Mouse (Mus musculus): ENCODE data around the gene Epb41l4b. TPM values are rescaled to one million over a fixed set of nuclear protein-coding genes. Genes with fewer than 3 reads are reported as not detected.

Gene Epb41l4b
- polyA plus RNA-seq, 1 experiment, result 16.9 TPM

- no peak for TF ChIP-seq POLR2A (IDR thresholded peaks at IDR 0.05; ENCODE audit: insufficient read depth, low read length)
- no peak for TF ChIP-seq CTCF (IDR thresholded peaks at IDR 0.05; ENCODE audit: low read depth, low read length)
- TF ChIP-seq EP300 (IDR thresholded peaks at IDR 0.05; ENCODE audit: insufficient read depth, low read depth, low read length), result no peak
- H3K4me1 ChIP-seq (ENCODE audit: control insufficient read depth, insufficient read depth, low read length), result no peaks in the 10 kb centered on the region
- no peaks in the 10 kb centered on the region for H3K27me3 ChIP-seq (ENCODE audit: control insufficient read depth, insufficient read depth, low read length, poor library complexity, severe bottlenecking)
- H3K36me3 ChIP-seq (ENCODE audit: control insufficient read depth, insufficient read depth, low read length, poor library complexity, severe bottlenecking), result no peaks in the 10 kb centered on the region
- H3K27ac ChIP-seq (ENCODE audit: insufficient read depth, low read length), result no peak overlapping the region
- H3K9ac ChIP-seq (ENCODE audit: low read depth, poor library complexity, severe bottlenecking), result no peak overlapping the region
- no peaks in the 10 kb centered on the region for H3K9me3 ChIP-seq (replicated peaks; ENCODE audit: control insufficient read depth, insufficient read depth, low read length, poor library complexity, severe bottlenecking)
- no peak overlapping the region for H3K4me3 ChIP-seq (ENCODE audit: low read depth, low read length)
Measured at GRCm38 (mm10) chr4:57129718-57130515, 13.3 kb downstream of the Epb41l4b start.

GRCm38 (mm10) chr4:57123003-57123402, 20.2 kb downstream of the Epb41l4b start:
- H3K9me3 ChIP-seq (replicated peaks; ENCODE audit: control insufficient read depth, insufficient read depth, low read length, poor library complexity, severe bottlenecking), result no peaks in the 10 kb centered on the region
- no peak overlapping the region for H3K27ac ChIP-seq (ENCODE audit: insufficient read depth, low read length)
- TF ChIP-seq POLR2A (IDR thresholded peaks at IDR 0.05; ENCODE audit: insufficient read depth, low read length), result no peak
- TF ChIP-seq EP300 (IDR thresholded peaks at IDR 0.05; ENCODE audit: insufficient read depth, low read depth, low read length), result no peak
- TF ChIP-seq CTCF (IDR thresholded peaks at IDR 0.05; ENCODE audit: low read depth, low read length), result no peak
- H3K27me3 ChIP-seq (ENCODE audit: control insufficient read depth, insufficient read depth, low read length, poor library complexity, severe bottlenecking), result no peaks in the 10 kb centered on the region
- H3K4me1 ChIP-seq (ENCODE audit: control insufficient read depth, insufficient read depth, low read length), result peaks cover 3% of the 10 kb centered on the region
- H3K4me3 ChIP-seq (ENCODE audit: low read depth, low read length), result no peak overlapping the region
- no peak overlapping the region for H3K9ac ChIP-seq (ENCODE audit: low read depth, poor library complexity, severe bottlenecking)
- H3K36me3 ChIP-seq (ENCODE audit: control insufficient read depth, insufficient read depth, low read length, poor library complexity, severe bottlenecking), result no peaks in the 10 kb centered on the region

GRCm38 (mm10) chr4:57122166-57122565, 21.1 kb downstream of the Epb41l4b start:
- Histone ChIP-seq H3K9ac (ENCODE audit: low read depth, poor library complexity, severe bottlenecking) (no peak overlapping the region), H3K9me3 (replicated peaks; ENCODE audit: control insufficient read depth, insufficient read depth, low read length, poor library complexity, severe bottlenecking) (no peaks in the 10 kb centered on the region), H3K4me3 (ENCODE audit: low read depth, low read length) (no peak overlapping the region), H3K4me1 (ENCODE audit: control insufficient read depth, insufficient read depth, low read length) (peaks cover 3% of the 10 kb centered on the region), H3K36me3 (ENCODE audit: control insufficient read depth, insufficient read depth, low read length, poor library complexity, severe bottlenecking) (no peaks in the 10 kb centered on the region), H3K27me3 (ENCODE audit: control insufficient read depth, insufficient read depth, low read length, poor library complexity, severe bottlenecking) (no peaks in the 10 kb centered on the region), H3K27ac (ENCODE audit: insufficient read depth, low read length) (no peak overlapping the region)
- TF ChIP-seq CTCF (IDR thresholded peaks at IDR 0.05; ENCODE audit: low read depth, low read length) (no peak), EP300 (IDR thresholded peaks at IDR 0.05; ENCODE audit: insufficient read depth, low read depth, low read length) (no peak), POLR2A (IDR thresholded peaks at IDR 0.05; ENCODE audit: insufficient read depth, low read length) (no peak)

- Histone ChIP-seq H3K36me3 (ENCODE audit: control insufficient read depth, insufficient read depth, low read length, poor library complexity, severe bottlenecking) (no peaks in the 10 kb centered on the region), H3K27me3 (ENCODE audit: control insufficient read depth, insufficient read depth, low read length, poor library complexity, severe bottlenecking) (no peaks in the 10 kb centered on the region), H3K4me3 (ENCODE audit: low read depth, low read length) (no peak overlapping the region), H3K9ac (ENCODE audit: low read depth, poor library complexity, severe bottlenecking) (no peak overlapping the region), H3K9me3 (replicated peaks; ENCODE audit: control insufficient read depth, insufficient read depth, low read length, poor library complexity, severe bottlenecking) (no peaks in the 10 kb centered on the region), H3K4me1 (ENCODE audit: control insufficient read depth, insufficient read depth, low read length) (peaks cover 3% of the 10 kb centered on the region), H3K27ac (ENCODE audit: insufficient read depth, low read length) (no peak overlapping the region)
- TF ChIP-seq POLR2A (IDR thresholded peaks at IDR 0.05; ENCODE audit: insufficient read depth, low read length) (no peak), CTCF (IDR thresholded peaks at IDR 0.05; ENCODE audit: low read depth, low read length) (peak; percentile 20)
Measured at GRCm38 (mm10) chr4:57120563-57120962, 22.7 kb downstream of the Epb41l4b start.

GRCm38 (mm10) chr4:57119976-57120375, 23.3 kb downstream of the Epb41l4b start:
- no peaks in the 10 kb centered on the region for H3K9me3 ChIP-seq (replicated peaks; ENCODE audit: control insufficient read depth, insufficient read depth, low read length, poor library complexity, severe bottlenecking)
- H3K4me3 ChIP-seq (ENCODE audit: low read depth, low read length), result no peak overlapping the region
- no peaks in the 10 kb centered on the region for H3K36me3 ChIP-seq (ENCODE audit: control insufficient read depth, insufficient read depth, low read length, poor library complexity, severe bottlenecking)
- no peak overlapping the region for H3K27ac ChIP-seq (ENCODE audit: insufficient read depth, low read length)
- H3K27me3 ChIP-seq (ENCODE audit: control insufficient read depth, insufficient read depth, low read length, poor library complexity, severe bottlenecking), result no peaks in the 10 kb centered on the region
- peaks cover 3% of the 10 kb centered on the region for H3K4me1 ChIP-seq (ENCODE audit: control insufficient read depth, insufficient read depth, low read length)
- no peak overlapping the region for H3K9ac ChIP-seq (ENCODE audit: low read depth, poor library complexity, severe bottlenecking)
- TF ChIP-seq POLR2A (IDR thresholded peaks at IDR 0.05; ENCODE audit: insufficient read depth, low read length) (no peak), EP300 (IDR thresholded peaks at IDR 0.05; ENCODE audit: insufficient read depth, low read depth, low read length) (no peak), CTCF (IDR thresholded peaks at IDR 0.05; ENCODE audit: low read depth, low read length) (no peak)

GRCm38 (mm10) chr4:57118883-57119282, 24.4 kb downstream of the Epb41l4b start:
- Histone ChIP-seq H3K4me3 (ENCODE audit: low read depth, low read length) (no peak overlapping the region), H3K9ac (ENCODE audit: low read depth, poor library complexity, severe bottlenecking) (no peak overlapping the region), H3K9me3 (replicated peaks; ENCODE audit: control insufficient read depth, insufficient read depth, low read length, poor library complexity, severe bottlenecking) (no peaks in the 10 kb centered on the region), H3K27me3 (ENCODE audit: control insufficient read depth, insufficient read depth, low read length, poor library complexity, severe bottlenecking) (no peaks in the 10 kb centered on the region), H3K27ac (ENCODE audit: insufficient read depth, low read length) (no peak overlapping the region), H3K36me3 (ENCODE audit: control insufficient read depth, insufficient read depth, low read length, poor library complexity, severe bottlenecking) (no peaks in the 10 kb centered on the region), H3K4me1 (ENCODE audit: control insufficient read depth, insufficient read depth, low read length) (peaks cover 3% of the 10 kb centered on the region)
- TF ChIP-seq POLR2A (IDR thresholded peaks at IDR 0.05; ENCODE audit: insufficient read depth, low read length), result no peak
- TF ChIP-seq EP300 (IDR thresholded peaks at IDR 0.05; ENCODE audit: insufficient read depth, low read depth, low read length), result no peak
- TF ChIP-seq CTCF (IDR thresholded peaks at IDR 0.05; ENCODE audit: low read depth, low read length), result no peak

All from ES-Bruce4 (cell line).